Mouse (Mus musculus) c-Kit-positive CD71-negative TER-119-negative erythroid progenitor cells, embryonic 14.5 days (primary cell): ENCODE measurements around the gene Pgm3.
A peak's percentile ranks its signal among the peaks of the same experiment; 100 is the strongest.
"Not testable (repeated sequence)": the region's sequence is repeated elsewhere in the genome, so short reads cannot be mapped to it uniquely, and the experiment has no call there.

Experiments
- DNase-seq: peaks from one replicate; pipeline ENCODE4 v3.0.0-alpha.2; 2013; ENCODE audit warnings: low read depth

Pgm3 gene

GRCm38 (mm10) chr9:86571540-86572135 lies at the start of gene Pgm3, which contains the start of gene Rwdd2a:
TSS of gene Pgm3 (minus strand) at chr9:86571842.
TSS of gene Rwdd2a (plus strand) at chr9:86571991.
- peak; percentile 81 for DNase-seq

- no peak for DNase-seq
These were observed 47.9 kb upstream of the Pgm3 start for GRCm38 (mm10) chr9:86619341-86620139.

DNA sequence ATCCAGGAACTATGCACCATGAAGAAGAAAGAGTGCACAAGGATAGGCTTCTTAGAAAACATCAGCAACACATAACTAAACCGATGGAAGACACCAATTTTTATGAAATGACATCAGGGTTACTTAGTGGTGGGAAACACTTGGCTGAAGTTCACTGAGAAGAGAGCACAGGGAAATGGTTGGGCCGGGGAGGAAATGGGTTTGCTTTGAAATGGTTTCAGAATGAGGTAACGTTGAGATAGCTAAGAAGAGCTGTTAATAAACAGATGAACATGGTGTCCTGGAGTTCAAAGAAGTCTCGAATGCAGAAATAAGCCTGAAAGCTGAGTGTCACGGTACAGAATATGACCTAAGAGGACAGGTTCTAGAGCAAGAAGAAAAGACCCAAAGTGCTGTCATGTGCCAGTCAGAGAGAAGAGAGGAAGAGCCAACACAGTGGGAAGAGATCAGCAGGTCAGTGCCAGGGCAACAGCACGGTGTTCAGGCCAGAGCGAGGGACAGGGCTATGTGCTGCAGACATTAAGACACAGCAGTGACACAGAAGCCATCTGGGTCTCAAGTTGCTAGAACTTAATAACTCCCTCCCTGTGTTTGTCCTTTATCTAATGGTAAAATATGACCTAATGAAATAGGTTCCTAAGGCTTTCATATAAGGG lies 46.3 kb upstream of the Pgm3 start:
- DNase-seq = no peak

DNA sequence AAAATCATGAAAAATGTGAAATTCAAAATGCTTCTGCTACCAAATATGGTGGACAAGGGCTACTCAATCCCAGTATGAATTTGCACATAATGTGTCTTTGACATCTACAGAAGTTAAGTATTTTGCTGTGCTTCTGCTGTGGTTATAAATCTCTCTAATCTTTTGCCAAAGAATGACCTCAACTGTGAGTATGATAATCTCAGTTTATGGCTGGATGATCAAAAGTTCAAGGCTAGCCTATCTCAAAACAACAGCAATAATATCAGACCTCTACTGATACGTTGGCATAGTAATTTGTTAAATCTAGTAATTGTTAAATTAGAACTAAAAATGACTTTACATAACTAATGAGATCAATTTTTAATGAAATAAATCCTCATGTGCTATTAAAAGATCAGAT lies 44.1 kb upstream of the Pgm3 start:
- DNase-seq = no peak

- DNase-seq = no peak
These were observed 40.4 kb upstream of the Pgm3 start for GRCm38 (mm10) chr9:86612091-86612490.

GRCm38 (mm10) chr9:86605776-86606175 lies 34.1 kb upstream of the Pgm3 start:
- no peak for DNase-seq

DNA sequence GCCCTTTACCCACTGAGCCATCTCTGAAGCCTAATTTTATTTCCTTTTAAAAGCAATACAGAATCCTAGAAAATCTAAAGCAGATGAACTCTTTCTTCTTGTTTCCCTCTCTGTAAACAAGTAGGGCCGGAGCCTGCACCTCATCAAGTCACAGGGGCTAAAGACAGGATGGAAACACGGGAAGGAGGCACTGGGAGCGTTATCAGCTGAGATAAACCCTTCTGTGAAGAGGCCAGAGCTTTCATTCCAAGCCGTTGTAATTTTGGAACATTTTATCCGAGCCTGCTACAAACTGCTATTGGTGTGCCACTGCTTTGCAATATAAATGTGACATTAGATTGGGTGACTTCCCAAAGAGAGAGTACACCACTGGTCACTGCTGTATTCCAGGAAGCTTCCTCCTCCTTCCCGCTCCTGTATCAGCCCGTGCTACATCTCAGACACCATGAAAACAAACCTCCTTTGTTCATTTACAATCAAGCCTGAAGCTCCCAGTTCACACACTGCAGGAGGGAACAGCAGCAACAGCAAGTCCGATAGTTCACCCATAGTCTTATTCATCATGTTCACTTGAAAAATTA lies 28.2 kb upstream of the Pgm3 start:
- no peak for DNase-seq

DNA sequence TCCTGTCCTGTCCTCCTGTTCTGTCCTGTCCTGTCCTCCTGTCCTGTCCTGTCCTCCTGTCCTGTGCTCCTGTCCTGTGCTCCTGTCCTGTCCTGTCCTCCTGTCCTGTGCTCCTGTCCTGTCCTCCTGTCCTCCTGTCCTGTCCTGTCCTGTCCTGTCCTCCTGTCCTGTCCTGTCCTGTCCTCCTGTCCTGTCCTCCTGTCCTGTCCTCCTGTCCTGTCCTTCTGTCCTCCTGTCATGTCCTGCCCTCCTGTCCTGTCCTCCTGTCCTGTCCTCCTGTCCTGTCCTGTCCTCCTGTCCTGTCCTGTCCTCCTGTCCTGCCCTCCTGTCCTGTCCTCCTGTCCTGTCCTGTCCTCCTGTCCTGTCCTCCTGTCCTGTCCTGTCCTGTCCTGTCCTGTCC lies 25.3 kb upstream of the Pgm3 start:
- not testable (repeated sequence) for DNase-seq

- DNase-seq = not testable (repeated sequence)
These were observed 22.7 kb upstream of the Pgm3 start for GRCm38 (mm10) chr9:86594357-86594767.

GRCm38 (mm10) chr9:86592676-86593668 lies 21.3 kb upstream of the Pgm3 start:
- no peak for DNase-seq

DNA sequence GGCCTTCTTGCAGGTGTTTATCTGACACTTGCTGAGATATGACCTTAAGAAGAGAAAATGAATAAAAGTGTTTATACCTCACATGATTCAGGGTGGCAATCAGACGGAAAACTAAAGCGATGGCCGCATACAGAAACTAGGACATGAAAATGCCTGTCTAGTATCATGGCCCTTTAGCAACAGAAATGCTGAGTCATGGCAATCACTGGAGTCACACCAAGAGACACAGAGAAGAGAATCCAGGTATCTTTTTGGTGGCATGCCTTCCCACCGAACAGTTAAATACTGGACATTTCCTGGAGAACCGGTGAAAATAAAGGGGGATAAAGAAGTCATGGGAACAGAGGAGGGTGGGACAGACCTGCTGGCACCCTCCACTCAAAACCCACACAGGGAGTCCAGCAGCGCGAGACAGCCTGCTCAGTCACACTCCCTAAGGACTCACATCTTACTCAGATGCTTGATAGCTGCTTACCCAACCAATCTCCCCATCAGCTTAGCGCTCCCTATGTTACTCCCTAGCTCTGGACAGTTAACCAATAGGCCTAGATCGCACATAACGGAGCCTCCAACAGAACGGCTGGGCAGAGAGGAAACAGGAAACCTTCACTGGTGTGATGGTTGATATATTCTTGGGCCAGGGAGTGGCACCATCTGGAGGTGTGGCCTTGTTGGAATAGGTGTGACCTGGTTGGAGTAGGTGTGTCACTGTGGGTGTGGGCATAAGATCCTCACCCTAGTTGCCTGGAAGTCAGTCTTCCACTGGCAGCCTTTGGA lies 15.6 kb upstream of the Pgm3 start:
- DNase-seq = no peak

DNA sequence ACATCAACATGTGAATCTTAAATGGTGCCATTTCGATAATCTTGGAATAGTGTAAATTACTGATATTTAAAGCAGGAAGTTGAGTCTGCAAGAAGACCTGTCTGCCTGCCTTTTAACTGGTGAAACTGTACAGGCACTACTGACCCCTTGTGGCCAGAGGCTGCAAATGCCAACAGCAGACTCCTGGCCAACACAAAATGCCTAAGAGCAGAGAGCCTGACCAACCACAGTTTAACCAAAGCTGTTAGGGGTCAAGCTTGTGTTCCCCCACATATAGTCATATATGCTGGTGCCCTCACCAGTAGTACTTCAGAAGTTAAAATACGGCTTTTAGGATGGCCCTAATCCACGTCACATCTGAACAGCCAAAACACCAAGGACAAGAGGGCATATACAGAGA lies 12.1 kb upstream of the Pgm3 start:
- peak; percentile 65 for DNase-seq

- no peak for DNase-seq
These were observed 8.0 kb upstream of the Pgm3 start for GRCm38 (mm10) chr9:86579657-86580056.

DNA sequence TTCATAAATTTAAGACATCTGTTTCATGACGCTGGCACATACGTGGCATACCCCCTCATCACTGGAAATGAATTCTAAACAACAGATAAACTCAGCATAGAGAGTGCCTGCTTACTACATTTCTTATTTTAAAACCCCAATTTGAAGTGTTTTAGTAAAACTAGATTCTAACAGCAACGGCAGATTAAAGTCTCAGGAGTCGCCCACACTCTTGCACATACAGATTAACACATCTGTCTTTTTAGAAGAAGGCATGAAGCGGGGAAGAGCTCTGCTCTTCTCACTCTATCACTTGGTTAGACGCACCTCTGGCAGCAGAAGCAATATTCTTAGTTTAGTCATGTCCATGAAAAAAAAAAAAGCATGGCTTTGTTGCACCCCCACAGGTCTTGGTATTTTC lies 3.5 kb upstream of the Pgm3 start:
- DNase-seq = no peak

DNA sequence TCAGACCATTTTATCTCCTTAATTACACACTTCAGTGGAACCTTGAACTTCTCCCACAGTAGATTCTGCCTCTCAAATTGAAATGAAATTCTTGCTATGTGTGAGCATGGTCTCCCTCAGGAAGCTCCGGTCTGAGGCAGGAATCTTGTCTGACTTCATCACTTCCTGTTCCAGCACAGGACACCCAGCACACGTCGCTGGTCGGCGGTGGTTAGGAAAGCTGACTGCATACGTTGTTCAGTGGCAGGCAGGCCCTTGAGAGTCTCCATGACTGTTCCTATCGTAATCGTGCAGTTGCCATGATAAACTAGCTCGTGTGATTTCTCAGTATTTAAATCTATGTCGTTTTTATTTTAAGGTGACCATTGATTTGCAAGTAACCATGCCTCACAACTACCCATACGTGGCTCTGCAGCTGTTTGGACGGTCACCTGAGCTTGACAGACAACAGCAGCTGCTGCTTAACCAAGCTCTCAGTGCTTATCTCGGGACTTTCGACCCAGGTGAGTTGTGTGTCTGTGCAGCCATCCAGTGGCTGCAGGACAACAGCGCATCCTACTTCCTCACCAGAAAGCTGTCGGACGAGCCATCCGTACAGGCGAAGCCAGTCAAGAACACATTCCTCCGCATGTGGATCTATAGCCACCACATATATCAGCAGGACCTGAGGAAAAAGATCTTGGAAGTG lies 2.1 kb upstream of the Pgm3 start:
- no peak for DNase-seq

GRCm38 (mm10) chr9:86572636-86573291 lies 1.1 kb upstream of the Pgm3 start:
- DNase-seq = peak; percentile 85

DNA sequence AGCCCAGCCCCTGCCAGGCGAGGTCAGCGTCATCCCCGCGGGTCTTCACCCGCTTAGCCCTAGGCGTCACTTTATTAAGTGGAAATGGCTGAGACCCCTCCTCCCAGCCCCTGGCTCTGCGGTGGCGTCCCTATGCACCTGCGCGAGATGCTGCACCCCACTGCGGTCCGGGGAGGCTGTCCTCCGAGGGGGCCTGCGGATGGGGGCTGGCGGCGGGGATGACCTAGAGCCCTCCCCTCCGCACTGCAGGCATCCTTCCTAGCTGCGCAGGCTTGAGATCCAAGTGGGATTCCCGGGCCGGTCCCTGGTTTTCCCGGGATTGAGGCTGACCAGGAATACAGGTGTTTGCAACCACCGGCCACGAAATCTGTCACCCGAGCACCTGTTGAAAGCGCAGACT lies 554 bp upstream of the Pgm3 start:
- no peak for DNase-seq

DNA sequence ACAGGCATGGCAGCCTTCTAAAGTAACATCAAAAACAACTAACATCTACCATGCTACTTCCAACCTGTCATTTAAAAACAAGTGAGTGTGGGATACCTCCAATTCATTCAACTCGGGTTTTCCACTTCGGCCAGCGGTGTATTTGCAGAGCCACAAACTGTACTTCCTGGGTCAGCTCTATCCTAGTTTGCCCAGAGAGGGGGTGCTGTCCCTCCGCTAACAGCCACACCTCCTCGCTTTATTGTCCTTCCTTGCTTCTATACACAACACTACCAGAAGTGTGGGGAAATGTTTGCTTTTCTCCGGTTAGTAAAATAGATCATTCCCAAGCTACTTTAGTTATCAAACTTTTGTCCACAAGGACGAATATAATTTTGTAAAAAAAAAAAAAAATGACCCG lies 696 bp downstream of the Pgm3 start:
- DNase-seq = no peak

DNA sequence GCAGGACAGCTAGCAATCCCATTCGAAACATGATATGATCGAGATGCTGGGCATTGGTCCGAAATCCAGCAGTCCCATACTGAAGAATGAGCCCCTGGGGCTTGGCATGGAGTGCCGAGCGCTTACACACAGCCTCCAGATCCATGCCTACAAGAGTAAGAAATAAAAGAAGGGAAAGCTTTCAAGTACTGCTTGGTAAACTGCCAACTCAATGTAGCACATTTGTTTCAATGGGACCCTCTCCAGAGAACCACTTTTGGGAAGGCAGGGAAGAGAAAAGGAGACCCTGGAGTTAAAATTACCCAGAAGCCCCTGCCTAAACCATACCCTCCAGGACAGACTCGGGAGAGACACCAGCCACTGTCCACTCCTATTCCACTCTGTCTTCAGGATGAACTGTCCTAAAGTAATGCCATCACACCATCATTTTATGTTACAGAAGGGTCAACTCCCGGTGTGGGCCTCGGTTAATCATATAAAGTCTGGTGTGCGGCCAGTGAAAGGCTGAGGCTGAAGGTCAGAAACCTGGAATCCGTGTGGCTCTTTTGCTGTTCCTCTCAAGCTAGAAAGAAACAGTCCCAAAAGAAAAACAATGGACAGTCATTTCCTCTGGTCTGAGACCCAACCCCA lies 1.3 kb downstream of the Pgm3 start:
- DNase-seq = no peak
